Mouse (Mus musculus) adrenal gland, postnatal 36 days (tissue): ENCODE measurements around the gene Tcap. TPM values are rescaled to one million over a fixed set of nuclear protein-coding genes. Genes with fewer than 3 reads are reported as not detected.
A peak's percentile ranks its signal among the peaks of the same experiment; 100 is the strongest.

ENCODE experiments used
- DNase-seq, 2 experiments: peaks; one replicate each; pipeline ENCODE4 v3.0.0; 2021; ENCODE audit warnings: mixed read lengths in 1 of 2
- total RNA-seq, 2 experiments: library from RNA; stranded (reverse); gene quantifications; 2 replicates each; pipeline ENCODE4 v1.2.3; 2021

The Tcap gene
- total RNA-seq, 2 experiments from 2014 or later = 0.43 to 1.2 TPM

- no peak for DNase-seq
Observed at GRCm38 (mm10) chr11:98354445-98354844, 29.2 kb upstream of the Tcap start.

DNA sequence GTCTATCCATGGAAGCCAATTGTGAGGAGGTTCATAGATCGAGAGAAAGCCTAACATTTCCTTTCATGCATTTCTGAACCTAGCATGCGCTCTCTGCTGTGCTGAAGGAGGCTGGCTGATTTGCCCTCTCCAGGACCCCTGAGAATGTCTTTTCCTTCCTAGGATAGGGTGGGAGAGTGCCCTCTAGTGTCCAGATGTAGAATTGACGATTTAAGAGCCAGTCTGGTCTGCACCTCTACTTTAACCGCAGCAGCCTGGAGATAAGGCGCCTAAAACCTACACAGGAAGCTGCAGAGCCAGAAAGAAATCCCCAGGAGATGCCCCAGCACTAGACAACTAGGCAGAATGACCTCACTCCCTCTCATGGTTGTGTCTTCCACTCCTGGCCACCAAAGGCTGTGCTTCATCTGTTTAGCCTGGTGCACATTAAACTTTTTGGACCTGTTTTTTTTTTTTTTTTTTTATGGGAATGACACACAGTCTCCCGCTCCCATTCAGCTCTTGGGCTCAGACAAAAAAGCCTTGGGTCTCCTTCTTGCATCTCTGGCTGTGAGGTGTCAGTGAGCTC lies 27.8 kb upstream of the Tcap start:
- peak in 1 of 2 experiments; percentile 43 for DNase-seq

DNA sequence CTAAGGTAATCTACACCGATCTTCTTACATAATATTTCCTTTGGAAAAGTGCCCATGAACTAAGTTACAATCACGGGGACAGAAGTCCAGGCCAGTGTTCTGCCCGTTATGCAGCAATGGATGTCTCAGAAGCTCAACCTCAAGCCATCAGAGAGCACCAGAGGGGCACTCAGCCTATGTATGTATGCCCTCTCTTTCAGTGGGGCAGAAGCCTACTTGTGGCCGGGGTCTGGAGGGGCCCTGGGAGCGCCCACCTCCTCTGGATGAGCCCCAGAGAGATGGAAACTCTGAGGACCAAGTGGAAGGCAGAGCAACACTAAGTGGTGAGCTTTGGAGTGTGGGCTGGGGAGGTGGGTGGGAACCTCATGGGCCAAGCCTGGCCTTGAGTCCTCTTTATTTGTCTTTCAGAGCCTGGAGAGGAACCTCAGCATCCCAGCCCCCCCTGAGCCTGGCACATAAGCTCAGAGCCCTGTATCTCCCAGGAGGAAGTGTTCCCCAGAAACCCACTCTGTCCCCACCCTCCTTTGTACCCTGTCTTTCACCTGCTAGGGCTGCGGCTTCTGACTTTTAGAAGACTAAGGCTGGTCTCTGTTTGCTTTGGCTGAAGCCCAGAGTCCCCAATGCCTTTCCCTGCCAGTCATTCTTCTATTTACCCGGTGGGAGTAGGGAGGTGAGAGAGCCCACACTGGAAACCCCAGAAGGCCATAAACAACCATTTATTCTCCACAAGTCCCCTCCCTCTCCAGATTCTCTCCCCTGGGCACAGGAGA lies 26.8 kb upstream of the Tcap start:
- no peak for DNase-seq

DNA sequence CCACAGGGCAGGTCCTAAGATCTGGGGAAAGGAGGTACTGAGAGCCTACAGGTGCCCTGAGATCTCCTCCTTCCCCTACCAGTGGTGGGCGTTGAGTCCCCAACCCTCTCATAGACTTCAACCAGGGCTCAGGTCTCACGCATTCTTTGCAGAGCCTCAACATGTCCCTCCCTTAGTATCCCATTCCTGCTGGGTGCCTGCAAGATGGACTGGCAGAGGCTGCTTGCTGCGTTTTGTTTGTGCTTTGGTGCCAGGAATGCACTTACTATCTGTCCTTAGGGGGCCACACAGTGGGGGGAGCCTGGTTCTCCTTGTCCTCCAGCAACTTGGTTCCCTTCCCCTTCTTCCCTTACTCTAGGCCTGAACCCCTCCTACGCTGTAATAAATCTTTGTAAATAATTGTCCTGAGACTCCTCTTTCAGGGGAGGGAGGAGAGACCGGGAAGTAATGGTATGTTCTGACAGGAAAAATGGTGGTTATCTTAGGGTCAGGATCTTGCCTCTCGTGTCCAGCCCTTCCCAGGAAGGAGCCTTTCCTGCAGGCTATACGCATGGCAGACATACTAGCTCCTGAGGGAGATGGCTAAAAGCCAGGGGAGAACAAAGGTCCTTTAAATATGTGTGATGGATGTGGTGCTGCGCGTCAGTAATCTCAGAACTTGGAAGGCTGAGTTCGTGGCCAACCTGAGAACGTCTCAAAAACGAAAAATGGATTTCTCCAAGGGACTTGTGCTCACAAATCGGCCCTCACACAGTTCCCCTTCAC lies 26.0 kb upstream of the Tcap start:
- peak in 1 of 2 experiments; percentile 11 for DNase-seq

DNA sequence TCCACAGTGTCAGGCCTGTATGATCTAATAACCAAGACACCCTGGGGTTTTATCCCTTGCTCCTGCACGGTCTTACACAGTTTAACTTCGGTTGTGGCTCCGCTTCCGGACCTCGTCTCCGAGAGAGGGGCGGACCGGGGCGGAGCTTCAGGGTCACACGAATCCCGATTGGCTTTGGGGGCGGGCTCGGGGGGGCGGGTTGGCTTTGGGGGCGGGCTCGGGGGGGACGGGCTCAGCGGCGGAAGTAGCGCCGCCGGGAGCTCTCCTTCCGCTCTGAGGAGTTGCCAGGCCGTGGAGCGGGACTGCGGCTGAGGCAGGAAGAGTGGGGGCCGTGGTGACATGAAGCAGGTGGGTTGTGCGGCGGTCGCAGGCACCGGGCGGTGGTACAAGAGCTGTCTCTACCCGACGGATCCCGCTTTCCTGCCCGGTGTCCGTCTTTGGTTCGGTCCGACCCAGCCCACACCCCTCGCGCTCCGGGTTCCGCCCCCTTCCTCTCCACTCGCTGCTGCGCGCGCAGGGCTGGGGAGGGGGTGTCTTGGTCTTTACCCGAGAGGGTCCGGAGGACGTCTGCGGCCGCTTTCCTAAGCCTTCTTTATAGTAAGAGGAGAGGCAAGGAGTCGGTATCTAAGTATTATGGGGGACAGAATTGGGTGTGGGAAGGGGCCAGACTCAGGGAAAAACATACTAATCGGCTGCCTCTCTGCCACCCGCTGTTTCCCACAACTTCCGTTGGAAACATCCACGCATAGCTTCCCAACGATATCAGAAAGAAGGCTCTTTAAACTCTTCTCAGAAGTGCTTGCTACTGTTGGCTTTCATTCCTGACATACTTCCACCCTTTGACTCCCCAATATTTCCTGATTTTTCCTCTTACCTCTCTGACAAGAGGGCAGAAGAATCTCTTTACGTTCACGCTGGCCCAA lies 25.2 kb upstream of the Tcap start, which contains the start of gene Stard3:
TSS of gene Stard3 (plus strand) at position 208 of the 923 bp plus-strand sequence.
- peak; percentile 93 to 96 for DNase-seq

- DNase-seq = no peak
Observed at GRCm38 (mm10) chr11:98360866-98361521, 22.6 kb upstream of the Tcap start.

DNA sequence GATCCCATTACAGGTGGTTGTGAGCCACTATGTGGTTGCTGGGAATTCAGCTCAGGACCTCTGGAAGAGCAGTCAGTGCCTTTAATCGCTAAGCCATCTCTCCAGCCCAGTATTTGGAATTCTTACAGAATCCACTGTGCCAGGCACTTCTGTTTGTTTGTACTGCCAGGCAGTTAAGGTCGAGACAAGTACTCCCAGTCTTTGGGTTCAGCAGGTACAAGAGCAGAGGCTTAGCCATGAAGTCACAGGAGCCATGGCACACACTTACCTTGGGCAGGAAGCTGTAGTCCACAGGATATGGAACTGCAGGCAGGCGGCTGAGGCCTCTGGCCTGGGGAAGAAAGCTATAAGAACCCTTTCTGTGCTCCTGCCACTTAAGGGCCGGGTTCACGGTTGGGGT lies 19.8 kb upstream of the Tcap start:
- no peak for DNase-seq

- DNase-seq = no peak
Observed at GRCm38 (mm10) chr11:98364410-98364809, 19.2 kb upstream of the Tcap start.

- DNase-seq = no peak
Observed at GRCm38 (mm10) chr11:98366290-98366689, 17.3 kb upstream of the Tcap start.

DNA sequence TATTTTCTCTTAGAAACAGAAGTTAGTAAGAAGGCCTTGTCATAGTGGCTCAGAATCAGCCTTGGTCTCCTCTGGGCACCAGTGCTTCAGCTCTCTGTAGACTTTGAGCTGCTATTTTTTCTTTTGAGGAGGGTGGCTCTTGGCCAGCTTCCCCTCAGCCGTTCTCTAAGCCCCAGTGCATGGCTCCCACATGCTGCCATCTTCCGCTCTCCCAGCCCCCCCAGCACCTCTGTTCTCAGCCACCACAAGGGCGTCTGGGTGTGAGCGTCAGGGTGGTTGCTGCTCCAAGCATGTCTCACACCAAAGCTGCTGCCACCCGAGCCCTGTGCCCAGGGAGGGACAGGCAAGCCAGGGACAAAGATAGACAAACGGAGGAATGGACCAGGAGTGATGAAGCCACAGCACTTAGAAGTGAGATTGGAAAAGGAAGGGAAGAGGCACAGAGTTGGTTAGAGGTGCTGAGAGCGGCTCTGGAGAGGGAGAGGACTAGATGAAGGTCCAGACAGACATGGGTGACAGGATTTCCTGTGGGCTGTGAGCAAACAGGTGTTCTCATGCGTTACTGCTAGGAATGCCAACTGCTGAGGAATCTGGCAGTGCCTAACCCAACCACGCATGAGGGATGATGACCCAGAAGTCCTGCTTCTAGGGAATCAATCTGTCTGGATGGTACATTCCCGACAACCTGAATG lies 16.3 kb upstream of the Tcap start:
- DNase-seq = no peak

- DNase-seq = no peak
Observed at GRCm38 (mm10) chr11:98367863-98368186, 15.8 kb upstream of the Tcap start.

DNA sequence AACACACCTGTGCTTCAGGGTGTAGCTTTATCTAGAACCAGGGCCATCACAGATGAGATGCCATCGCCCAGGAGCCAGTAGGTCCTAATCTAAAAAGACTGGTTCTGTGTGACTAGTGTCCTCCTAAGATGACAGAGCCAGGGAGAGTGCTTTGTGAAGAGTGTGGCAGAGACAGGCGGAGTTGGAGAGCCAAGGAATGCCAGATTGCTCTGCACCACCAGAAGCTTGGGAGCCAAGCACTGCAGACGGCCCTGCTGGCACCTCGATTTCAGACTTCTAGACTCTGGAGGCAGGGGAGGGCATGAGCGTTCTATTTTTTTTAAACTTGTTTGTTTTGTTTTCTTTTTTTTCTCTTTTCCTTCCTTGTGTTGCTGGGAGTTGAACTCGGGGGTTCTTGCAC lies 14.3 kb upstream of the Tcap start:
- no peak for DNase-seq

DNA sequence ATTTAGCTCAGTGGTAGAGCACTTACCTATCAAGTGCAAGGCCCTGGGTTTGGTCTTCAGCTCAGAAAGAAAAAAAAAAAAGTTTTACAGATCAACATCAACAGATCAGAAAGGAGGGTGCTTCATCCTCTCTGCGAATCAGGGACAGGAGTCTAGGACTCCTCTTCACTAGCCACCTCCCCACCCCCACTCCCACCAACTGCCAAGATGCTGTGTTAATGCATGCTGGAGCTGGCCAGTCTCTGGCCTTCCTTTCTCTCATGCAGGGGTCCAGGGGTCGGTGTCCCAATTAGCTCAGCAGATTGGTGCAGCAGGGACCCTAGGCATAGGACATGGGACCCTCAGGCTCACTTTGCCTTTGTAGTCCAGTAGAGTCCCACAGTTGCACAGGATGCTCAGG lies 13.0 kb upstream of the Tcap start:
- no peak for DNase-seq

DNA sequence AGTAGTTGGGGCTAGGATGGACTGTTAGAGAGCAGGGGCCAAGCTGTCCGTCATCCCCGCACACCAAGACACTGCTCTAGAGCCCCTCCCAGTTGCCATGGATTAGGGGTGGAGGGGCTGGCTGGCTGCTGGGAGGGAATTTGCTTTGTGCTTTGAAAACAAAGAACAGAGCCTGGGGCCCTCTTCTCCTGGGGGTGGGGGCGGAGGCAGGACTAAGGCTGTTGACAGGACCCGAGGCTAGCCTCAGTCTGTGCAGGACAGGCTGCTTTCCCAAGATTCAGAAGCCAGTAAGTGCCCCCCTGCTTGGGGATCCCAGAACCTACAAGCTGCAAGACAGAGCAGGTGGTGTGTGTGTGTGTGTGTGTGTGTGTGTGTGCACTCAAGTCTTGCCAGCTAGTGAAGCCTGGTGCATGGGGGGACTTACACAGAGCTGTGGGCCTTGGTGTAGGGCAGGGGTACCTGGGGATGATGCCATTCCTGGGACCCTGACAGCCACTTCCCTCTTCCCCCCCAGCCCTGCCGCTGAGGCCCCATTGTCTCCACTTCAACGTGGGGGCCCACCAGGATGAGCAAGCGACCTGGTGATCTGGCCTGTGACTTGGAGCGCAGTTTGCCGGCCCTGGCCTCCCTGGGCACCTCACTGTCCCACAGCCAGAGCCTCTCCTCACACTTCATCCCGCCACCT lies 11.9 kb upstream of the Tcap start:
- DNase-seq = no peak

DNA sequence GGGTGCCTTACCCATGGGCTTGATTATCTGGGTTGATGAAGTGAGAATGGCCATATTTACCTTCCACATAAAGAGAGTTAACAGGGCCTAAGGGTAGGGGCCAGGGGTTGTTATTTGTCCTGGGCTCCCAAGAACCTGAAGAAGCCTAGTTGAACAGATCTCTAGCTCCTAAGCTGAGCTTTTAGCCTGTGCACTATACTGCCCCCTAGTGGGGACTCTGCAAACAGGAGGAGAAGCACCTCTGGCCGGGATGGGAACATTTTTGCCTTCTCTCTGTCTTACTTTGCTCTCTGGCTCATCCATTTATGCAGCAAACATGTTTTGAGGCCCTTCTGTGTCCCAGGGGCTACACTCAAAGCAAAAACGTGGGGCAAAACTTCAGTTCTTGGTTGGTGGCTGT lies 11.2 kb upstream of the Tcap start:
- peak; percentile 56 to 73 for DNase-seq

- DNase-seq = no peak
Observed at GRCm38 (mm10) chr11:98373244-98373643, 10.4 kb upstream of the Tcap start.

GRCm38 (mm10) chr11:98374266-98374665 lies 9.3 kb upstream of the Tcap start:
- no peak for DNase-seq

GRCm38 (mm10) chr11:98376756-98377155 lies 6.9 kb upstream of the Tcap start:
- DNase-seq = no peak

DNA sequence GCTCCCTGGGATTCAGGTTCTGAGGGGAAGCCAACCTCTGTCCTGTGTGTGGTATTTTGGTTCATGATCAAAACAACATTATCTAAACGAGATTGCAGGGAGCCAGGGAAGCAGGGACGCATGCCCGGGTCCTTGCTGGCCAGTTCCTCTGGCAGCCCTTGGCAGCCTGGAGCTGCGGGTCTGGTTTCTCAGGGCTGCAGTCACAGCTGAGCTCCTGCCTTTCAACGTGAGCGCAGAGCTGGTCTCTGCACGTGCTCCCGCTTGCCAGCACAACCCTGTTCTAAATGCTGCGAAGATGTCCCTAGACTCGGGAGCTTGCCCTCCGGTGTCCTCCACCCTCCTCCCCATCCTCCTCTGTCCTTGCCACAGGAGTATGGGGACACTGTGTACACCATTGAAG lies 5.8 kb upstream of the Tcap start:
- no peak for DNase-seq

DNA sequence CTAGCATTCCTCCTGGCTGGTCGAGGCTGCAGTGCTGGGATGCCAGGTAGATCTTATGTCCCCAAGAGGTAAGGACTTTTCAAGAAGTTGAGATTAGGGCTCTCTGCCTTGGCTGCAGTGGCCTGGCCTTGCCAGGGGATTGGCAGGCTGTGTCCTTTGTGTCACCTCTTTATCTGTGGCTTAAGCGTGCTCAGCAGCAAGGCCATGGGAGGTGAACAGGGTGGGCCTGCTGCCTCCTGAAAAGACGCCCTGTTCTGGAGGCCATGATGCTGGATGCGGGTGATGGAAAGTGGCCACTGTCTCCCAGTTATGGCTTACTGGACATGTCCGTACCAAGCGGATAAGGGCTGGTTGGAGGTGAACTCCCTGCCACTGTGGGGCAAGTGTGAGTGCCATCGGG lies 4.2 kb upstream of the Tcap start:
- no peak for DNase-seq
